Mouse (Mus musculus) thymus, postnatal 25 days (tissue): ENCODE measurements around the gene Clcnka.

Source experiments
- DNase-seq: peaks from one replicate; pipeline ENCODE4 v3.0.0; 2022

Clcnka gene

DNA sequence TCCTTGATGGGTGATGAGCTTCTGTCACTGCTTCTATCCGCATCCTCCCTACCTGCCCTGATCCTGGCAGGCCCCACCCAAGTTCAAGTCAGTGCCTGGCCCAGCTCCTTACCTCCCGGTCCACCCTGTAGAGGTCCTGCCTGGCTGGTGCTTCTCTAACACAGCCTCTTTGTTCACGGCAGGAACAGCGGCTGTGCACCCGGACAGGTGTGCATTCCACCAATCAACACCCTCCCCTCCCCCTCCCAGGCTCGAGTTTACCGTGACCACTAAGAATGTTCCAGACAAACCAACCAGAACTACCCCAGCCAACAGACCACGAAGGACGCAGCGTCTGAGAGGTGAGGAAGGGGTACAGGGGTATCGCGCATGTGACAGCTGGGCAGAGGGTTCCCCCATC lies at the start of gene Clcnka:
Clcnka (minus strand) TSS at position 180 of the 400 bp plus-strand sequence.
- DNase-seq = no peak

DNA sequence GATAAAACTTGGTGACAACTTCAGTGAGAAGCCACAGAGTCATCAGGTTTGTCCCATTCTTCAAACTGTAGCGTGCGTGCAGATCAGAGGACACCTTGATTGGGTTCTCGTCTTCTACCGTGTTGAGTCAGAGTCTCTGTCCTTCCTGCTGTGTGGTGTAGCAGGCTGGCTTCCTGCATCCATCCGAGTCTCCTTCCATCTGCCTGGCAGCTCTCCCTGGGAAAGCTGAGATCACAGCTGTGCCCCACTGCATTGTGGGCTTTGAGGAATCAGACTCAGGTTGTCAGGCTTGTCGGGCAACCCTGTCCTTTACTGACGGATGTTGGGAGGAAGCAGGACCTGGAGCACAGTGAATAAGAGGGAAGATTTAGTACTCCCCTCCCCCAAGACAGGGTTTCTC lies 47.7 kb upstream of the Clcnka start:
- DNase-seq = no peak

DNA sequence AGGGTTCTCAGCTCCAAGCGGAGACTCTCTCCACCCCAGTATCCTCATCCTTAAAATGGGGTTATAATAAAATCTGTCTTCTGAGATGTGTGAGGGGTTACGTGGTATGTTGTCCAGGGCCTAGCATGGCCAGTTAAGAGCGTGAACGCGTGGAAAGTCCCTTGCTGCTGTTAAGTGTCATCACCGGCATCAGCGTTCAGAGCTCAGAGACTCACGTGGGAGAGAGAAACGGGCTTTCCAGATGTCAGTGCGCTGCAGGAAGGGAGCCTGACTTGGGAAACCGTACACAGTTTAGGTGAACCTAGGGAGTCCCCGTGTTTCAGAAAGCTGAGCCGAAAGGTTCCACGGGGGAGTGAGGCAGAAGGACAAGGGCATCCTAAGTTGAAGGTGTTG lies 46.8 kb upstream of the Clcnka start:
- DNase-seq = no peak

DNA sequence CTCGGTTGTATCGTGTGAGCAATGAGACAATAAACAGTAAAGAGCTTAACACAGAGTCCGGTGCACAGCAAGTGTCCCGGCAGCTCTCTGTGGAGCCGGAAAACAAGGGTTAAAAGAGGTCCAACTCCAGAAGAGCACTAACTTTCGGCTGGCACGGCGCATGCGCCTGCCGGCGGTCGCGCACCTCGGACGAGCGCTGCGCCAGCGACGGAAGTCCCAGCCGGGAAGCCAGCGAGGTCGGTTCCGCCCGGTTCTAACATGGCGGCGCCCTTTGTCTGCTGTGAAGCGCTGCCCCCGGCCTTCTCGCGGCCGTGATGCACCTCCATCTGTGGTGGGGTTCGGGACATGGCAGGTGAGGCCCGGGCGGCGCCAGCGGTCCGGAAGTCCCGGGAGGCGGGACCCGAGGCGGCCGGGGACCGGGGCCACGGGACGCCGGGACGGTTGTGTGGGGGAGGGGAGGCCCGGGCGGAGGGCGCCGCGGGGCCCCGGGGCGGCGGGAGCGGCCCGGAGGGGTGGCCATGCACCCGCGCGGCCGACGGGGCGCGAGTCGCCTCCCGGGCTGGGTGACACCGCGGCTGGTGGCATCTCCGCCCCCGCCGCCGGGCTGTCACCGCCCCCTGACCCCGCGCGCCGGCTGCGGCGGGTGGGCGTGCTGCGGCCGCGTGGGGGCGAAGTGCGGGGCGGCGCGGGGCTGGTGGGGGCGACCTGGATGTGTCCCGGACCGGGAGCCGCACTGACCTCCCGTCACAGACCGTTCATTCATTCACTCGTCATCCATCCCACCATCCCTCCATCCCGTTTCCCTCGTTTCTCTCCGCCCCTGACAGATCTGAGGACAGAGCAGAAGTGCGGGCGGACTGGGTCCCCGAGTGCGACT lies 46.2 kb upstream of the Clcnka start, which contains the start of gene Zbtb17:
Zbtb17 (plus strand) TSS at position 204 of the 877 bp plus-strand sequence.
- DNase-seq = peak; percentile 91

GRCm38 (mm10) chr4:141443641-141444429 lies 45.3 kb upstream of the Clcnka start:
- DNase-seq = no peak

DNA sequence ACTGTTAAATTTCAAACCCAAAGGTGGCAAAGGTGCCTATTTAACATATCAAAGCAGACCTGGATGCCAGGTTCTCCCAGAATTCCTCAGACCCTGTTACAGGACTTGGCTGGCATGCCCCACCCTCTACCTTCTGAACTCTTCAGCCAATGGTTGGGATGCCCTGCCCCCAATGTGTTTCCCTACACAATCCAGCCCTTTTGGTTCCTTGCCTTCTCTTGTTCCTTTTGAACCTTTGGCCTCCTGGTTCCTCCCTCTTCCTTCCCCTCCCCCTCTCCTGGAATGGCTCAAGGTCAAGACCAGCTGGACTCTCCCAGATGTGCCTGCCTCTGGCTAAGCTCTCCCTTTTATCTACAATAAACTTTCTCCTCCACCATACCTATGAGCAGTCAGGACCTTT lies 42.4 kb upstream of the Clcnka start:
- no peak for DNase-seq

DNA sequence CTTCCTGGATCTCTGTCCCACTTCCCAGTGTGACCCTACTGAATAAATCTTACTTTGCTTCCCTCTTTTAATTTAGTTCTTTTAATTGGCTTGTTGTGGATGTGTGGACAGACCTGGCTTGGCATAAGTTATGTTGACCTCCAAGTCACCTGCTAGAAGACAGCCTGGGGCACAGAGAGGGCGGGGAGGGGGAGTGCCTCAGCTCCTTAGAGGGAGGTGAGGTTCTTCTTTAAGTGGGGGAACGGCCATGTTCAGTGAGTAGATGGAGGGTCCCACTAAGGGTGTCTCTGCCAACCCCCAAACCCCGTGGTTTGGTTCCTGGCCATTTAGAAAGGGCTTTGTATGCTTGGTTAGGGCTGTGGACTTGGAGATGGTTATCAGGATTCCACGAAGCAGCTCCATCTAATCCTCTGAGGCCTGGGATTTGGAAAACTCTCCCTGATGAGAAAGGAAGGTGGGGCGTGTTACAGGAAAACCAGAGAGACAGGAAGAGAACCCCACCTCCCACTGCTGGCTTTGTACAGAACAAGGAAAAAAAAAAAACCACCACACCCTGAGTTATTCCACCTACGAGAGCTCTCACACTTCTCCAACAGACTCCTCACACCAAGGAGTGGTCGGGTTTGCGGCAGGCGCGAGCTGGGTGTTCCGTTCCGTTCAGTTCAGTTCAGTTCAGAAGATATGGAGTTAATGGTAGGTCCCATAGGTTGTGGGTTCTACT lies 40.7 kb upstream of the Clcnka start:
- DNase-seq = no peak

GRCm38 (mm10) chr4:141435974-141436373 lies 37.5 kb upstream of the Clcnka start, which contains the start of gene Srarp:
TSS of gene Srarp (minus strand) at chr4:141436105.
- DNase-seq = no peak

DNA sequence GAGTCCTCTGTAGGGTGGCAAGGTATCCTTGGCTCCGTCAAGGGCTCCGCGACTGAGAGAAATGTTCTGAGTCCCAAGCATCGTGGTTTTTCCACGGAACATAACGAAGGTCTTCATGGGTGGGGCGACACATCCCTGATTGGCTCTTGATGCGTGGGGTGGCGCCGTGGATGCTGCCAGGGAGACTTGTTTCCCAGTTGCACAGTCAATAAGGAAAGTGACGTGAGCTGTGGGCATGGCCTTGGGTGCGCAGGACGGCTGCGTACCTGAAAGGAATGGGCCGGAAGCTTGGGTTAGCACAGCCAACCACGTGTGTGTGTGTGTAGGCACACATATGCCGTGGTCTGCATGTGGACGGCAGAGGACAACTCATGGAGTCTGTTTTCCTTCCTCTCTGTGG lies 34.7 kb upstream of the Clcnka start:
- DNase-seq = no peak

GRCm38 (mm10) chr4:141432666-141433065 lies 34.1 kb upstream of the Clcnka start:
- DNase-seq = no peak

DNA sequence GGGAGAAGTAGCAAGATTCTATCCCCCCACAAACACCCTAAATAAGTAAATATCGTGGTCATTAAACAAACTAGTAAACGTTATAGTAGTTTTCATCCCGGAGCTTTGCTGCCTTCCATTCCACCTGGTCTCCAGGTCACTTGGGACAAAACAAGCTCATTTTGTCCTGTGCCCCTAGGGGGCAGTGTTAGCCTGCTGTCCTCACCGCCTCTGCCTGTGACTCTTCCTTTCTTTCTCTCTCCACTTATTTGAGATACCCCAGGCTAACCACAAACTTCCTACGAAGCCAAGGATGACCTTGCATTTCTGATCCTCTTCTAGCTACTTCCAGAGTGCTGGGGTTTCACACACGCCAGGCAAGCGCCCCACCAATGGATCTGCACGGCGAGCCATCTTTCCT lies 32.5 kb upstream of the Clcnka start:
- peak; percentile 76 for DNase-seq

DNA sequence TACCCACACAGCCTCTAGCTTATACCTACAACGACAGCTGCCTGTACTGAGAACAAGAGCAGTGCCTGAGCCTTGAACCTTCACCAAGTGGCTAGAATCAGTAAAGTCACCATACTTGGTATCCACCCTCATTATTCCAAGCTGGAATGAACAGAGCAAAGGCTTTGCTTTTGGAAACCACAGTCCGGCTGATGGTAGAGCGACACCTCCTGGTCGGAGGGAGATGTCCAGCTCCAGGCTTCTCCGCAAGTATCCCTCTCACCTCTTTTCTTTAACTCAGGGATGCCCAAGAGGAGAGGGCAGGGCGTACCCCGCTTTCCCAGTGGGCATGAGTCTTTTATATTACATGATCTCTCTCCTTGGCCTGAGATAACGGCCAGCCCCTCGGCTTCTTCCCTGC lies 31.3 kb upstream of the Clcnka start:
- DNase-seq = no peak

GRCm38 (mm10) chr4:141429381-141429780 lies 30.9 kb upstream of the Clcnka start:
- no peak for DNase-seq

- no peak for DNase-seq
Measured at GRCm38 (mm10) chr4:141427921-141428320, 29.4 kb upstream of the Clcnka start.

DNA sequence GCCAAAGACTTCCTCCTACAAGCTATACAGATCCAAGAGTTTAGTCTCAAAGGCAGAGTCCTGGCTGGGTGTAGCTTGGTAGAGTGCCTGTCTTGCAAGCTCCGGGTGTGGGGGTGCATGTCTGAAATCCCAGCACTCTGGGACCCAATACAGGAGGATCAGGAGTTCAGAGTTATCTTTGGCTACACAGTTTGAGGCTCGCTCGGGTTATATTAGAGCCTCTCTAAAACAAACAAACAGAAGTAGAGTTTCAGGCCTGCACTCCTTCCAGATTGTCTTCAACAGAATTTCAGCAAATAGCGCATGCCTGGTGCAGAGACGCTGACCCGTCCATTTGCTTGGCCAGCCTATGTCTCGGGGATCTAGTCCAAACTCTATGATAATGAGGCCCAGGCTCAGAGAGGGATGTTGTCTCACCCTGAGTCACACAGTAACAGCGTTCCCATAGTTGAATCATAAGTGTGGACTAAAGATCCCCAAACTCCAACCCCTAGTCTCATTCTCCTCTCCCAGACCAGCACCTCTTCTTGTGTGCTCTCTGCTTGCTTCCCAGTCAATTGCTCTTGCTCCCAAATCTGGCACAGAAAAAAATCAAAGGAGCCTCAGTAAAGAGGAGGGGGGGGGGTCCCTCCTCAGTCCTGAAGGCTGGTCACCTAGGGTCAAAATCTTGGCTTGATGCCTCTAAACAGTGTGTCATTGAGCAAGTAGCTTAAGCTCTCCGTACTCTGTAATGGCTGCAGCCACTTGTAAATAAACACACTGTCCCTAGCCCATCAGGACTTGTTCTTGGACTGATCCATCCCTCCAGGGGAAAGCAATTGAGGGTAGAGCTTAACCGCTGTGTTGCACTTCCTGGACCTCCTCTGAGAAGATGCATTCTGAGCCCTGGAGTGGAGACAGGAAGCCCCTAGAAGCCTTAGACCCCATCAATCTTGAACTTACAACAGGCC lies 28.5 kb upstream of the Clcnka start:
- DNase-seq = no peak

DNA sequence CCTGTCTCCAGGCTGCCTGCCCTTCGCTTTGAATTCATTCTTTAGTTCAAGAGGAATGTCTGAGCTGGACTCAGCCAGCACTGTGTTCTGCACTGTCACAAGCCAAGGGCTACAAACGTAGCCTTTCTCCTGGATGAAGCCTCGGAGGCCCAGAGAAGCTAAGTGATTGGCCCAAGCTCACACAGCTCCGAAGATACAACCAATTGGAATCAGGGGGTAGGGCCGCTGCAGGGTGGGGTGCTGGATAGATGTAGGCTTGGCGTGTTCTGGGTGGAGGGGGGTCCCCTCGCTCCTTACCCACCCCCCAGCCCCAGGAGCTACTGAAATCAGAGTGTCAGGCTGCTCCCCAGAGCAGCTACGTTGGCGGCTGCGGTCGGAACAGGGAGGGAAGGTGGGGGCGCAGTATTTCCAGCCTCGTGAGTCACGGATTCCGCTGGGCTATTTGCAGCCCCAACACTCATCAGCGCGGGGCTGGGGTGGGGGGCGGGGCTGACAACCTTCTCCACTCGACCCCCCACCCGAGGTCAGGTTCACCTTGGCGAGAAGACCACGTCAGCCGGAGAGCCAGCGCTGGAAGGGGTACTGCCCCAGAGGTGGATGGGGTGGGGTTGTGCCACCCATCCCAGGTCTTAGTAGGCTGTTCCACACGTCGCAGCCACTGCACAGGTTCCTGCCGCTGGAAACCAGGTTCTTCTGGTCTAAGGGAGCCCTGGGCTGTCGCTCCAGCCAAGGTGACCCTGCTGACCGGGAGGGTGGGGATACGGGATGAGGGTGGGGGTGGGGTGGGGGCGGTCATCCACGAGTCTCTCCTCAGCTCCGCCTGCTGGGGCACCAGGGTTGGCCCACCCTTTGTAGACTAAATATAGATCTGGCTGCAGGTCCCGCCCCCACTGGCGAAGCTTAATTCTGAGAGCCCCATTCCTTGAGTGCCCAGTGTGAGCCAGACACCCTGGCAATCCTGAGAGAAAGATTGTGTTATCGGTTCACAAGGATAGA lies 27.3 kb upstream of the Clcnka start:
- DNase-seq = peak; percentile 38

DNA sequence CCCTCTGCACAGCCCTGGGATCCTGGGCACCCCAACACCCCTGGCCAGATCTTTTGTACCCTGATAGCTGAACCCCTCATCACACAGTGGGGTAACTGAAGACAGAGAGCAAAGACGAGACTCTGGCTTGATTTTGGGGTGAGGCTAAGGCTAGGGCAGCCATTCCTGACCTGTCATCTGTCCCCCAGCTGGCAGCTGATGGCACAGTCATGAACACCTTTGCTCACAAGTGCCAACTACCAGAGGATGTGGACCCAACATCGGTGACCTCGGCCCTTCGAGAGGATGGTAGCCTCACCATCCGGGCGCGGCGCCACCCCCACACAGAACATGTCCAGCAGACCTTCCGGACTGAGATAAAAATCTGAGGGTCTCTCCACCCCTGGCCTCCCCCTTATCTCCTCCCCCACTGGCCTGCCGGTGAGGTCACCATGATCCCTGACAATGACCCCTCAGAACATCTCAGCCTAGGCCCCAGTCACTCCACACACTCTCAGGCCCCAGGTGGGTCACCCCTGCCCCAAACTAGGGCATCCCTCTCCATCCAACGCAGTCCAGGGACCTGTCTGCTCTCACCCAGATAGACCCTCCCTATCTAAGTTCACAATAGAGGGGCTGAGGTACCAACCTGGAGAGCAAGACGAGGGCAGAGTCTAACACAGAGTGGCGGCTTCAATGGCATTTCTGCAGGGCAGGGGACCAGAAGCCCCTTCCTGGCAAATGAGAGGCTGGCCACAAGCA lies 25.3 kb upstream of the Clcnka start:
- DNase-seq = no peak

- DNase-seq = no peak
Measured at GRCm38 (mm10) chr4:141423288-141423687, 24.8 kb upstream of the Clcnka start.

GRCm38 (mm10) chr4:141422841-141423240 lies 24.3 kb upstream of the Clcnka start:
- no peak for DNase-seq

DNA sequence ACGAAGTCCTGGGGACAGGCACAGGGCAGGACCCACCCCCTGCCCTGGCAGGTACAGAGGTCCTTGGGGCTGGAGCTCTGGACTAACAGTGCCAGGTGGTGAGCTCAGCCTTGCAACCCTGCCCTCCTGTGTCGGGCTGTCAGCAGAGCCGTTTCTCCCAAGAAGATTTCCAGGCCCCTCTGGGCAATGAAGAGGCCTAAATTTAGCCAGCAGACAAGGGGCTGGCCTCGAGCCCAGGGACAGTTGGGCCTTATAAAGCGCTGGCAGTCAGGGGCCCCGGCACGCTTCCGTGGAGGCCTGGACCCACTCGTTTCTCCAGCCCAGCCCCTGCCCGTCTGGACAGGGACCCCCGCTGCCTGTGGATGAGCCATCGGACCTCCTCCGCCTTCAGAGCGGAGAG lies 22.9 kb upstream of the Clcnka start:
- DNase-seq = no peak
